Mouse (Mus musculus) urinary bladder, postnatal 4 days (tissue): ENCODE measurements around the gene Foxi1.
"Not testable (repeated sequence)": the region's sequence is repeated elsewhere in the genome, so short reads cannot be mapped to it uniquely, and the experiment has no call there.

ENCODE experiments used
- DNase-seq, 2 experiments: peaks; one replicate each; pipeline ENCODE4 v3.0.0; 2021 to 2022; ENCODE audit warnings: low spot score in 2 of 2

Gene Foxi1

DNA sequence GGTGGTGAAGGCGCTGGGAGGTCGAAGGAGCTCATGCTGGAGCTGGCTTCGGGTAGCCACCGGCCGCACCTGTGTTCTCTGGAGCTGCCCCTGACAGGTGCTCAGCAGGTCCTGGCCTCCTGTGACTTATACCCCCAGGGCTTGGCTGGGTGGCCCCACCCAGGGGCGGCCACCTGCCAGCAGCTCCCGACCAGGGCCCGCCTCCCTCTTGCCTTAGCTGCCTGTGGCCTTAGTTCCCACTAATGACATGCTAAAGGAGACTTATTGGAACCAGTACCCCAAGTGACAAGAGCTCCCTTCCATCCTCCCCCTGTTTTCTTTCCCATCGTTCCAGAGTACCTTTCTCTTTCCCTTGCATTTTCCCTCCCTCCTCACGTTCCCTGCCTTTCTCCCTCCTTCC lies at the start of gene Foxi1:
Gene Foxi1, minus strand, starts transcription at position 101 of the 400 bp plus-strand sequence.
- DNase-seq, result no peak

DNA sequence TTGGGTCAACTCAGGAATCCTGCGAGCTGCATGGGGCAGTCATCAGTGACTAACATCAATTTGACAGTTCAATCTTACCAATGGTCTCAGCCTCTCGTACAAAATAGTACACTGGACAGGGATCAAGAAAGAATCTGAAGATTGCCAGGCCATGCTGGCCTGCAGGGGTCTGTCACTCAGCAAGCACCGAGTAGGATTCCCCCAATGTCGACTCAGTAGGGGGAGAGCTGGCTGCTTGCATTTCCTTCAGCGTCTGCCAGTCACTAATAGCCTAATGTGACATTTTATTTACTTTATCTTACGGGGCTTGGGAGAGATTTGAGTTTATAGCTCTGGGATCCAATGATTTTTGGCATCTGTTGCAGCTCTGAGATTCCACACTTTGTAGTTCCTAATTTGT lies 35.1 kb upstream of the Foxi1 start:
- DNase-seq, result no peak

DNA sequence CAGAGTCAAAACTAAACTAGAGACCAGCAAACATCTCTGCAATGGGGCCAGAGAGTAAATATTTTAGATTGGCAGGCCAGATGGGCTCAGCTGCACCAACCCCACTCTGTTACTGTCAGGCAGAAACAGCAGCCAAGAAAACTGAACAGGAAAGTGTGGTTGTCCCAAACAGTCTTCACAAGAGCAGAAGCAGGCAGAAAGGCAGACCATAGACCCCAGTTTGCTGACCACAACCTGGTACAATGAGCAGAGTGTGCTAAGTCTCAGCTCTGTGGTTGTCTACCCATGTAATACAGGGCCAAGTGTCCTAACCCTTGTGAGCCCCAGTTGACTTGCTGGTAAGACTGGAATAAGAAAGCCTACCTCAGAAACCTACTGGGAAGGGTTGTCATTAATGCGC lies 32.4 kb upstream of the Foxi1 start:
- no peak for DNase-seq

DNA sequence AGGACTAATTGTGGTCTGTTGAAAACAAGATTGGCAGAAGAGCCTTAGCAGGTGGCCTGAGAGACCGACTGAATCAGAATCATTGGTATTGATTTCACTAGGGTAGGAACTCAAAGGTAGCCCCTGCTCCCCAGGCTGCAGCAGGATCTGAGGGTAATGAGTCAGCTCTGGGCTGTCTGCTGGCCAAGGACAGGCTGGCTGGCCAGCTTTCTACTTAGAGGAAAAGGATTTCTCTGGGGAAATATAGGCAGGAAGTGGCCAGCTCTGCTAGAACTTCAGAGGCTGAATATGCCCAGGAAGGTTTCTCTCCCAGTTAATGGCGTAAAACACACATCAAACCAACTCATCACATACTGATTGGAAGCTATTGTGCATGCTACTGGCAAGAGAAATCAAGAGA lies 31.8 kb upstream of the Foxi1 start:
- DNase-seq, result no peak

DNA sequence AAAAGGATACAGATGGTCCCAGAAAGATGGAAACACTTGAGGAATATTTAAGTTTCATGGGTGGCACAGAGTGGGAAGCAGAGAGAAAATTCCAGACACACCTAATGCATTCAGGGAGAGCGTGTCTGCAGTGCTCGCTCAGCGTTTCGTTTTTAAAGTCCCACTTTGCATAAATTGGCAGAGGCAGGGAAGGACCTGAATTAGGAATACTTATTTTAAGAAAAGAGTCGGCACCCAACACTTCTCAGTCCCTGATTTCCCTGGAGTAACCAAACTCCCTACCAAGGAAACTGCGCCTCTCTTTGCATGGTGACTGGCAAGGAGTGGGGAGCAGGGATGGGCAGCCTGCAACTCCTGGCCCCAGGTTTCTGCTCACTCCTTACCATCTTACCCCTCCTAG lies 29.0 kb upstream of the Foxi1 start:
- DNase-seq, result no peak

DNA sequence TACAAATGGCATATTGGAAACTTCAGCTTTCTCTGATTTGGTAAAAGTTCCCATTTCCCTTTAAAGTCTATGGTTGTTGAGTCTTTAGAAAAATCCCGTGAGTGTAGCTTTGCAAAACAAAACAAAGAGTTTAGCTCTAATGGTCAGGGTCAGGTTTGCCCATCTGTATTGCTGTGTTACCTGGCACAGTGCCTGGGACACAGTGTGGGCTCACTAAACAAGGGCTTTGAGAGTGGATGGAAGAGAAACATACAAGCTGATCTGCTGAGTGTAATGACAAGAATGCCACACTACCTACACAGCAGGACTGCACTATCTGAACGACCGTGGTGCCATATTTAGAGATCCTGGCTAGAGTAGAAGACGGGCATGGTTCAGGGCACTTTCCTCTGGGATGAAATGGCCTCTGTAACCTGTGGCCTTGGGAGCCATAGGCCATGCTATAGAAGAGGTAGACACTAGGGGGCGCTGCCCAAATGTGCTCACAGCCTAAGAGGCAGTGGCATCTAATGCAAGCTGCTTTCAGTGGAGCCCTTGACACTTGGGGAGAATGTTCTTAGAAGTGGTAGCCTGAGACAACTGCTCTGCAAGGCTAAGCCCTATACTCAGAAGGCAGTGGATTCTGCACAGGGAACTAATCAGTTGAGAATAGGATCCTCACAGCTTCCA lies 28.3 kb upstream of the Foxi1 start:
- no peak for DNase-seq

DNA sequence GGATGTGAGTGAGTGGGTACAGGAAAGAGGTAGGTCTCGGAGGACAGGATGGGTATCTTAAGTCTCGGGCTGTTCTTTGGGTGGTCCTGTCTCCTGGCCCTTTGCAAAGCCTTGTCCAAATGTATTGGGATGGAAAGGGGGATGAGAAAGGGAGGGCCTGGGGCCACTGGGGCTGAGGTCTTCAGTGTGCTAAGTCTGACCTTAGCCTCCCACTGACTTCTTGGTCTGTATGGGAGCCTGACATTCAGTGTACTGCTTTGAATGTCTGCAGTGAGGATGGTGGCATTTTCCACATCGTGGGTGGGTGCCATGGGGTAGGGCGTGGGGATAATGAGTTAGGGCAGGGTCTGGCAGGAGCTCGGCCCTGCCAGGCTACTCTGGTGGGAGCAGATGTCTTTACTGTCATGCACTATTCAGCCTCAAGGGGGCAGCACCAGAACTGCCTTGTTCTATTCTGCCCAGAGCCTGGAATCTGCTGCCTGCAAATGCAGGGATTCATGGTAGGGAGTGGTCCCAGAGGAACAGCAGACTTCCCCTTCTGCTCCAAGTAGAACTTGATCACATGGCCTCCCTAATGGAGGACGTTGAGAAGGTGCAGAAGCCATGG lies 21.0 kb upstream of the Foxi1 start:
- peak in 1 of 2 experiments; percentile 70 for DNase-seq

DNA sequence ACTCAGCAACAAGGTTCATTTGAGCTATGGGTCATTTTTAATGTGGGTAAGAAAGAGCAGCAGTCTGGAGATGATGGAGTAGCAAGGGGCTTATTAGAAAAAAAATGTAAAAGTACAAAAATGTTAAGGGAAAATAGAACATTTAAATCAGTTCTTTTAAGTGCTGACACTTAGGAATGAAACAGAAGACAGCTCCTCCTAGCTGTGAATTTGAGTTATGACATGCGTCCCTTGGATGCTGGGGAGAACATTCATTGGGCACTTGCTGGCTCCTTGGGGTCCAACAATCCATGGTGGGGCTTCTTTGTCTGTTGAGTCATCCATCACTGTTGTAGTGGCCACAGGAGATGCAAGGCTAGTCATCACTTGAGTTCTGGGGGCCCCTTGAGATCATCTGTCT lies 19.3 kb upstream of the Foxi1 start:
- DNase-seq, result no peak

DNA sequence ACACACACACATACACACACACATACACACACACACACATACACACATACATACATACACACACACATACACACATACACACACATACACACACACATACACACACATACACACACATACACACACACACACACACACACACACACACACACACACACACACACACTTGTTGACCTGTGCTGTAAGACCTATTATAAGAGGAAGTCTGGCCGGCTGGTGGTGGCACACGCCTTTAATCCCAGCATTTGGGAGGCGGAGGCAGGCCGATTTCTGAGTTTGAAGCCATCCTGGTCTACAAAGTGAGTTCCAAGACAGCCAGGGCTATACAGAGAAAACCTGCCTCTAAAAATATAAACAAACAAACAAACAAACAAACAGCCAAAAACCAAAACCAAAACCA lies 12.7 kb upstream of the Foxi1 start:
- not testable (repeated sequence) for DNase-seq

DNA sequence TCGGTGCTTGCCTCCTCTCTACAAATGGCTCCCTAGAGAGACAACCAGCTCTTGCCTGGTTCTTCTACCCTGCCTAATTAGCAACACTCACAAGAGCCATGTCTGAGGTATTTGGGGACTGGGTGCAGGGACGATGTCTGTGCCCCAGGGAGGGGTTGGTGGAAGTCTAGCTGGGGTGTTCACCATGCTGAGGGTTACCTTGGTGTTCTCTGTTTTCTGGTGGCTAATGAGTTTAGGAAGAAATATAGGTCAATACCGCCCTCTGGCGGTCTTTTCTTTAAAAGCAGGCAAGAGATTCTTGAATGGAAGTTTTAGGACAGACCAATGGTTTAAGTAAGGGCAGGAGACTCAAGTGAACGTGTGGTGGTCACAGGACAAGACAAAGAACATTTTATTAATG lies 5.0 kb upstream of the Foxi1 start:
- no peak for DNase-seq

DNA sequence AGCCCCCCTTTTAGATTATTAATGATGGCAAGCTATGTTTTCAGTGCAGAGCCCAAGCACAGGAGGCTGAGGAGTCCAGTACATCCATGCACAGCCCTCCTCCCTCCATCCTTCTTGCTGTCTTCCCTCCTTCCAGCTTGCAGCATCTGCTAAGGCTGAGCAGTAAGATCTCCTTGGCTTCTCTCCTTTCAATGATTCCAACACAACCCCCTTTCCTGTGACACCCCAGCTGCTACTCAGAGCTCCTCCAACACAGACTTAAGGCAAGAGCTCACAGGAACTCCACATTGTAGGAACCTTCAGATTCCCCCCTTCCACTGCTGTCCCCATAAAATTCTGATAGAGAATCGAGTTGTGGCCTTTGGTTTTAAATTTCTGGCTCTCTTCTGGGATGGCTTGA lies 5.1 kb downstream of the Foxi1 start:
- no peak for DNase-seq

DNA sequence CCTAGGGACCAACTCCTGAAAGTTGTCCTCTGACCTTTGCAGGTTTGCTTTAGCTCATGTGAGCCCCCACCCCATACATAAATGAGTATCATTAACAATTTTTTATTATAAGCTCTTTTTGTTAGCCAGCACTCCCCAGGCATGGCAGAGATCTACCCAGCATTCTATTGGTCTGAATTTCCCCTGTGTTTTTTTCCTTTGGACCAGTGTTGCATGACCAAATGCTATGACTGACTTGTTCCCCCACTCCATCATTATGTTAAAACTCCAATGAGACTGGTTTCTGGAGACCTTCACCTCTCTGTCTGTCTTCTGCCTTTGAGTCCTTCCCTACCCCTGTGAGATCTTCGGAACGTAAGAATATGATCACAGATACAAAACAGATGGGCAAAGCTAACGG lies 12.7 kb downstream of the Foxi1 start:
- DNase-seq, result no peak

DNA sequence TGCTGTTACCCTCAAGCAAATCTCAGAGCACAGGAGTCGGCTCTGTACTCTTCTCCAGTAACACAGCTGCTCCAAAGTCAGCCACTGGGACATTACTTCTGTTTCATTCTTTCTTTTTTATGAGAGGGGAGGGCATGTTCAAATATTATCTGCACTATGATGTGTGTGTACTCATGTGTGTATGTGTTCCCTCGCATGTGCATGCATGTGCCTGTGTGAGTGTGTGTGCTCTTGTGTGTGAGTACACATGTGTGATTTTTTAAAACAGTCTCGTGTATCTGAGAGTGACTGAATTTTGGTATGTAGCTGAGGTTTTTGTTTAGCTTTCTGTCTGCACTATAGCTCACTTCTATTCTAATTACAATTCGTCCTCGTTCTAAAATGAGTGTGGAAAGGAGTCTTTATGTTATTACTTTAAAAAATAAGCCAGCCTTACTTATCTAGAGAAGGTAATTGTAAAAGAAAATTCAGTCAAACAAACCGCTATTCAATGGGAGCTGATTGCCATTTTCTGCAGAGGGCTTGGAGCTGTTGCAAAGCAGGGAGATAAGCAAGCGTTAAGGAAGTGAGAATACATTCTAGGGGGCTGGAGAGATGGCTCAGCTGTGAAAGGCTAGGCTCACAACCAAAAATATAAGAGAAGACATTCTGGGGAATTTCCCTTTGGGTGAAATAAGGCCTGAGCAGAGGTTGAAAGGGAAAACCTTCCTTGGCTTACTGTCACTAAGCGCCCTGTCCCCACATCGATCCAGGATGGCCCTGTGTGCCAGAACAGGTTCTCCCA lies 13.5 kb downstream of the Foxi1 start:
- no peak for DNase-seq

DNA sequence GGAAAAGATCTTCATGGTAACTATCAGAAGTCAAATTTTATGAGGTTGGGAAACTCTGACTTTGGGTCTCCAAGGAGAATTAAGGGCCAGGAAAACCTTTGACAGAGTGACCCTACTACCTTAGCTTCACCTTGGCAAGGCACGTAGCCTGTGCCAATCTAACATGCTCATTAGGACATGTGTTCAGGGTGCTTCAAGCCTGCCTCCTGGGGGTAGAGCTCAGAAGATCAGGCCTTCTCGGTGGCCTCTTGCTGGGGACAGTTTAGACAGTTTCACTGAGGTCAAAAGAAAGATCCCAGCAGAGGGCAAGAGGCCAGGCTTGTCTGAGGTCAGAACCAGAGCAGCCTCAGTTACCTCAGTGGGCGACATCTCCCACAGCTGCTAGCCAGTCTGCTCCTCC lies 14.2 kb downstream of the Foxi1 start:
- DNase-seq, result no peak

DNA sequence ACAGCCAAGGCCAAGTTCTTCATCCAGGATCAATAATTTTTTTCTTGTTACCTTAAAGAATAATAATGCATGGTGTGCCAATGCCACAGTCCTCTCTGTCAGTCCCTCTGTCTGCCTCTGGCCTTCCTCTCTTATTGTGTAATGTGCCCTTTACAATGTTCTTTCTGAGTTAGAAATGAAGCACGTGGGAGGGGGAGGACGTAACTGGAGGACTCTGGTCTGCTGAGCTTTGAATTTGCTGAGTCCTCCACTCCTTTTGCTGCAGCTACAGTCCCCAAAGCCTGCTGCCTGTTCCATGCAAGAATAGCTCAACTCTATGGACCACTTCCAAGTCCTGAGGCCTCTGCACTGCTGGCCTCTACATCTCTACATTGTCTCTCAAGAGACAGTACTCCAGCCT lies 23.6 kb downstream of the Foxi1 start:
- no peak for DNase-seq

DNA sequence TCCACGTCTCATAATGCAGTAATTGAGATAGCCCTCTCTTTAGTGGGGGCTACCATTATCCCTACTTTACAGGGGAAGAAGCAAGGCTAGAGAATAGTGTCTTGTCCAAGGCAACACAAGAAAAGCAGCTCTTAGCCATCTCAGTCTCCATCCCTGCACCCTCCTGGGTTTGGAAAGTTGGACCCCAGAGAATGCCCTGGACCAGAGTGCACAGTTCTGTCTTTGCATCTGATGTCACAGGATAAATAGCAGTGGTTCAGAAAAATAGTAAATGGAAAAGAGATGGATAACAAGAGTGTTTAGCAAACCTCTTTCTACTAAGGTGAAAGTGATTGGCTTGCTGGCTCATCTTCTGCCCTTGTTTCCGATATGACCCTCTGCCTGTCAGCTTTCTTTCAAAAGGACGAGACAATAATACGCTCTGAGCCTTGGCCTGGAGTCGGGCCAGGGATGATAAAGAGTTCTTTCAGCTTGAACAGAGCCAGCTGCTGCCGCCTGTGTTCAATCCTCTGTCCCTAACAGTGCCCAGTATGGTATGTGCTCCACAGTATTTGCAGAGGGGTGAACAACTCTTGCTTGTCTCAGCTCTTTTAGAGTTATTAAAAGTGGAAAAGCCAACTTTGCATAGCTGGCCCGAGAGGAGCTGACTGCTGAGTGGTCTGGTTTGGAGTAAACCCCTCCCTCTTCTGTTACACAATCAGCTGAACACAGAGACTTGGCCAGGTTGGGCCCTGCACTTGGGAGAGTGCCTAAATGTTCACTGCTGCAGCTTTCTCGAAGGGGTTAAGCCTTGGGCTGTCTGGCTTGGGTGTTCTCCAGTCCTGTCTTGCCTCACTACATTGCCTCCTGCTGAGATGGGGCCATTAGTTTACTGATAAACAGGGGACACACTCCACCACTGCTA lies 26.4 kb downstream of the Foxi1 start:
- peak in 1 of 2 experiments; percentile 58 for DNase-seq

DNA sequence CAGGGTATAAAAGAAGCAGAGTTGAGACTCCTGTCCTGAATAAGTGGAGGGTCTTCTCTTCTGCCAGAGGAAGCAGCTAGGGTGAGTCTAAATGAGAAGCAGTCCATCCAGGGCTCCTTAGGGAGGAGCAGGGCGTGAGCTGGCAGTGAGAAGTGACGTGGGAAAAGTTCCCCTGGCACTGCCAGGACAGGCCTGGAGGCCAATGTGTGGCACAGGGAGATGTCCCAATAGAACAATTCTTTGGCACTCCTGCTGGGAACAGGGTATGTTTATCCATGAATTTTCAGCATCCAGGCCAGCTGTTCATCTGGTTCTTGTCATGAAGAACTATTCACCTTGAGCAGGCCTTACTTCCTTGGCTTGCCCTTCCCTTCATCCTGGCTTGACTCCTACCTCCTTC lies 29.1 kb downstream of the Foxi1 start:
- no peak for DNase-seq

DNA sequence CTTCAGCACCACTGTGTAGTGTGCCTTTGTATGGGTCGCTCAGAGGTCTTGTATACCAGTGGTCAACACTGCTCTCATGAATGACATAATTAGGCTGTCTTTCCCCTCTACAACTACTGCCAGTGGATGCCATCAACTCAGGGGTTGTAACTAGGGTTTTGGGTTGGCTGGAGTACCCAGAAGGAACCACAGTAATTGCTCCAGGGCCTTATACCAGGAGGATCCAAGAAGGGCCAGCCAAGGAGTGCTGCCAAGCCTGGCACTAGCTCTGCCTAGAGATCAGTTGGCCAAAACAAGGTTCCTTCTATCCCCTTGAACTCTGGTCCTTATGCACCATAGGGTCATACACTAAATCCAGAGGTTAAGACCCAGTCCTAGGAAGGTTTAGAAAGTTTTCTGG lies 31.5 kb downstream of the Foxi1 start:
- DNase-seq, result no peak

DNA sequence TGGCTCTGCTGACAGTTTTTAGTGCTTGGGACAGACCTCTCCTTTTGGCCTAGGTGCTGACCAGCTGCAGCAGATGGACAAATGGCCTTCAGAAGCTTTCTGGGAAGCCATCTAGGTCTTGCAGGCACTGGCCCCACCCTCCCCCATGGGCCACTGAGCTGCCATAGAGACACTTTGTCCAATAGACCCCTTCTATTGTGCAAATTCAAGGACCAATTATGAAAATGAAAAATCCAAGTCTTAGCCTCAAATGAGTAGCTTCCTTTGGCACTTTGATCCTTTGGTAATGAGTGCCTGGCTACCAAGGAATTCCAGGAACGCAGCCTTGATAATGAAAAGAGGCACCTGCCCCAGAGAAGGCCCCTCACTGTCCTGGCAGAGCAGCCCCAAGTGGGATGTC lies 36.7 kb downstream of the Foxi1 start:
- DNase-seq, result no peak

DNA sequence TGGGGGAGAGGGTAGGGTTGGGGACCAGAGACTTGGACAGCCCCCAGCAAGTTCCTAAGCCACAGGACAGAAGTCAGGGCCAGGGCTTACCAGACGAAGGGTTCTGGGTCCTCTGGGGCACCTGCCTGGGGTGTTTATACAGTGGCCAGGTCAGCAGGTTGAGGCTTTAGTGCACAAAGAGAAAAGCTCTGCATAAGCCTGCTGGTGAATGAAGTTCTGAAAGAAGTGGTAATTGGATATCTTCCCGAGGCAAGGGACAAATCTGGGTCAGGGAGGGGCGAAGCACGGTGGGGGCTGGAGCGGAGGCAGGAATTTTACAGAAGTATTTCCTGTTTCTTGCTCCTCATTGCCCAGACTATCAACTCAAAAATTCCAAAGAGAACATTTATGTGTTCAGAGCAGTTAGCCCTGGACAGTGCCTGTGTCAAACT lies 38.4 kb downstream of the Foxi1 start:
- peak in 1 of 2 experiments; percentile 41 for DNase-seq

DNA sequence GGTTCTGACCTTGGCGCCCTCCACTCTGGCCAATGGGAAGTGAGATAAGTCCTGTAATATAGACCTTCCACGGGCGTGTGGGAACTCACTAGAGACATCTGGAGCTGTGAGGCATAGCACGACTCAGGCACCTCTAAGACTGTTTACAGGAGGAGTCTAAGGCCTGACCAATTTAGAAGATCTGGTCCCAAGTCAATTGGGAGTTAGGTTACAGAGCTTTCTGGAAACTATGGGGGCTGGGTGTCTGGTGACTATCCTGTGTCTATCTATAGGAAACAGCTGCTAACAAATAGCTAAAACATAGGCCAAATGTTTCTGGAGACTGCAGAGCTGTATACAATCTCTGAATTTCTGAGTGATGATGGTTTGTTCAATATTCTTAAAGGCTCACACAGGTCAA lies 41.5 kb downstream of the Foxi1 start:
- DNase-seq, result no peak

DNA sequence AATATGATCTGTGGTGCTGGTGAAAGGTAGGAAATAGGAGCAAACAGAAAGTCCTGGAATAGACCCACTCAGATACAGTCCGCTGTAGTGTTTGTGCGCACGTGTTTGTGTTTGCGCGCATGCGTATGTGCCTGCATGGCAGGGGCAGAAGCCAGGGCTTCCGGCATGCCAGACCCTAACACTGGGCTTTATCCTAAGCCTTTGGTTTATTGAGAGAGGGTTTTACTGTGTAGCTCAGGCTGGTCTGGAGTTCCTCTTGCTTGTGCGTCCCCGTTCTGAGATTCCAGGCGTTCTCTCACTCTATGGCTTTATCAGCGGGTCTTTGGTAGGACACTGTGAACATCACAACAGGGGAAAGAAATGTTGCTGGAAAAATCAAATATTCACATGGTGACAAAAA lies 42.6 kb downstream of the Foxi1 start:
- DNase-seq, result no peak
